Mouse (Mus musculus) layer of hippocampus, postnatal 25 days (tissue): Measurements from ENCODE around the gene Vmn2r48. TPM values are rescaled to one million over a fixed set of nuclear protein-coding genes. Genes with fewer than 3 reads are reported as not detected.
"Not testable (repeated sequence)": the region's sequence is repeated elsewhere in the genome, so short reads cannot be mapped to it uniquely, and the experiment has no call there.

Experiments
- DNase-seq, 2 experiments: peaks; one replicate each; pipeline ENCODE4 v3.0.0; 2022; ENCODE audit warnings: mixed read lengths in 2 of 2, low spot score in 1 of 2; ENCODE audit errors: extremely low spot score in 1 of 2
- total RNA-seq, 2 experiments: library from RNA; stranded (reverse); gene quantifications; 2 replicates each; pipeline ENCODE4 v1.2.3; 2021

Gene Vmn2r48
- total RNA-seq = not detected

GRCm38 (mm10) chr7:9953485-9953884 is at the start of gene Vmn2r48:
TSS of gene Vmn2r48 (minus strand) at chr7:9953585.
- DNase-seq = not testable (repeated sequence)

GRCm38 (mm10) chr7:9992157-9992556 is 38.8 kb upstream of the Vmn2r48 start, which contains the start of gene Vmn2r49:
TSS of gene Vmn2r49 (minus strand) at chr7:9992257.
- not testable (repeated sequence) for DNase-seq

Other genes with a start within 250 kb of the Vmn2r48 start
- not detected for gene Vmn2r46, start 183.0 kb downstream of the Vmn2r48 start, total RNA-seq
- gene Vmn2r47, start 112.3 kb downstream of the Vmn2r48 start, total RNA-seq = not detected
- not detected for gene Vmn2r49, start 38.7 kb upstream of the Vmn2r48 start, total RNA-seq
- not detected for gene Vmn2r50, start 99.7 kb upstream of the Vmn2r48 start, total RNA-seq
- not detected for gene Vmn2r51, start 152.2 kb upstream of the Vmn2r48 start, total RNA-seq
- not detected for gene Vmn2r52, start 223.0 kb upstream of the Vmn2r48 start, total RNA-seq